Mouse (Mus musculus): ENCODE data around the gene Pef1. TPM values are rescaled to one million over a fixed set of nuclear protein-coding genes. Genes with fewer than 3 reads are reported as not detected.

The Pef1 gene
- polyA plus RNA-seq, 1 experiment: 89.9 TPM

GRCm38 (mm10) chr4:130154250-130154649 is 51.9 kb downstream of the Pef1 start:
- Histone ChIP-seq H3K4me3 (ENCODE audit: insufficient read depth, low read length) (no peak overlapping the region), H3K4me1 (ENCODE audit: control insufficient read depth, insufficient read depth, low read length) (peaks cover 3% of the 10 kb centered on the region; the same call in 1 of the 2 replicates), H3K27ac (ENCODE audit: insufficient read depth, low read length) (no peak overlapping the region)
- TF ChIP-seq CTCF (IDR thresholded peaks at IDR 0.05; ENCODE audit: extremely low read depth, insufficient read depth, low read length) (no peak), POLR2A (IDR thresholded peaks at IDR 0.05; ENCODE audit: extremely low read depth, insufficient read depth, low read length) (no peak)

GRCm38 (mm10) chr4:130156812-130157371 is 54.5 kb downstream of the Pef1 start:
- no peak for TF ChIP-seq POLR2A (IDR thresholded peaks at IDR 0.05; ENCODE audit: extremely low read depth, insufficient read depth, low read length)
- TF ChIP-seq CTCF (IDR thresholded peaks at IDR 0.05; ENCODE audit: extremely low read depth, insufficient read depth, low read length): no peak
- no peak overlapping the region for H3K27ac ChIP-seq (ENCODE audit: insufficient read depth, low read length)
- no peaks in the 10 kb centered on the region for H3K4me1 ChIP-seq (ENCODE audit: control insufficient read depth, insufficient read depth, low read length)
- H3K4me3 ChIP-seq (ENCODE audit: insufficient read depth, low read length): no peak overlapping the region

- Histone ChIP-seq H3K4me3 (ENCODE audit: insufficient read depth, low read length) (no peak overlapping the region), H3K27ac (ENCODE audit: insufficient read depth, low read length) (no peak overlapping the region), H3K4me1 (ENCODE audit: control insufficient read depth, insufficient read depth, low read length) (no peaks in the 10 kb centered on the region)
- no peak for TF ChIP-seq CTCF (IDR thresholded peaks at IDR 0.05; ENCODE audit: extremely low read depth, insufficient read depth, low read length)
- TF ChIP-seq POLR2A (IDR thresholded peaks at IDR 0.05; ENCODE audit: extremely low read depth, insufficient read depth, low read length): no peak
These were observed 59.0 kb downstream of the Pef1 start for GRCm38 (mm10) chr4:130161349-130161748.

- peak overlapping the region; percentile 28; the same call in 1 of the 2 replicates for H3K27ac ChIP-seq (ENCODE audit: insufficient read depth, low read length)
- H3K4me1 ChIP-seq (ENCODE audit: control insufficient read depth, insufficient read depth, low read length): no peaks in the 10 kb centered on the region
- no peak for TF ChIP-seq CTCF (IDR thresholded peaks at IDR 0.05; ENCODE audit: extremely low read depth, insufficient read depth, low read length)
- no peak for TF ChIP-seq POLR2A (IDR thresholded peaks at IDR 0.05; ENCODE audit: extremely low read depth, insufficient read depth, low read length)
- no peak overlapping the region for H3K4me3 ChIP-seq (ENCODE audit: insufficient read depth, low read length)
These were observed 61.1 kb downstream of the Pef1 start for GRCm38 (mm10) chr4:130163391-130163861.

- no peak for TF ChIP-seq CTCF (IDR thresholded peaks at IDR 0.05; ENCODE audit: extremely low read depth, insufficient read depth, low read length)
- no peak for TF ChIP-seq POLR2A (IDR thresholded peaks at IDR 0.05; ENCODE audit: extremely low read depth, insufficient read depth, low read length)
- no peaks in the 10 kb centered on the region for H3K4me1 ChIP-seq (ENCODE audit: control insufficient read depth, insufficient read depth, low read length)
- no peak overlapping the region for H3K4me3 ChIP-seq (ENCODE audit: insufficient read depth, low read length)
- H3K27ac ChIP-seq (ENCODE audit: insufficient read depth, low read length): no peak overlapping the region
These were observed 61.8 kb downstream of the Pef1 start for GRCm38 (mm10) chr4:130164121-130164520.

GRCm38 (mm10) chr4:130166061-130166460 is 63.7 kb downstream of the Pef1 start:
- no peak overlapping the region for H3K4me3 ChIP-seq (ENCODE audit: insufficient read depth, low read length)
- no peak overlapping the region for H3K27ac ChIP-seq (ENCODE audit: insufficient read depth, low read length)
- no peak for TF ChIP-seq CTCF (IDR thresholded peaks at IDR 0.05; ENCODE audit: extremely low read depth, insufficient read depth, low read length)
- no peak for TF ChIP-seq POLR2A (IDR thresholded peaks at IDR 0.05; ENCODE audit: extremely low read depth, insufficient read depth, low read length)
- no peaks in the 10 kb centered on the region for H3K4me1 ChIP-seq (ENCODE audit: control insufficient read depth, insufficient read depth, low read length)

- no peak for TF ChIP-seq CTCF (IDR thresholded peaks at IDR 0.05; ENCODE audit: extremely low read depth, insufficient read depth, low read length)
- Histone ChIP-seq H3K4me1 (ENCODE audit: control insufficient read depth, insufficient read depth, low read length) (no peaks in the 10 kb centered on the region), H3K4me3 (ENCODE audit: insufficient read depth, low read length) (no peak overlapping the region), H3K27ac (ENCODE audit: insufficient read depth, low read length) (peak overlapping the region; percentile 48; the same call in 1 of the 2 replicates)
These were observed 64.2 kb downstream of the Pef1 start for GRCm38 (mm10) chr4:130166592-130166991.

- Histone ChIP-seq H3K27ac (ENCODE audit: insufficient read depth, low read length) (no peak overlapping the region), H3K4me1 (ENCODE audit: control insufficient read depth, insufficient read depth, low read length) (no peaks in the 10 kb centered on the region), H3K4me3 (ENCODE audit: insufficient read depth, low read length) (no peak overlapping the region)
- TF ChIP-seq CTCF (IDR thresholded peaks at IDR 0.05; ENCODE audit: extremely low read depth, insufficient read depth, low read length): no peak
- TF ChIP-seq POLR2A (IDR thresholded peaks at IDR 0.05; ENCODE audit: extremely low read depth, insufficient read depth, low read length): no peak
These were observed 65.0 kb downstream of the Pef1 start for GRCm38 (mm10) chr4:130167321-130167720.

GRCm38 (mm10) chr4:130167814-130168213 is 65.5 kb downstream of the Pef1 start:
- no peak for TF ChIP-seq POLR2A (IDR thresholded peaks at IDR 0.05; ENCODE audit: extremely low read depth, insufficient read depth, low read length)
- TF ChIP-seq CTCF (IDR thresholded peaks at IDR 0.05; ENCODE audit: extremely low read depth, insufficient read depth, low read length): no peak
- no peak overlapping the region for H3K4me3 ChIP-seq (ENCODE audit: insufficient read depth, low read length)

More at GRCm38 (mm10) chr4:130167814-130168213, 65.5 kb downstream of the Pef1 start:
- H3K27ac ChIP-seq (ENCODE audit: insufficient read depth, low read length): no peak overlapping the region
- no peaks in the 10 kb centered on the region for H3K4me1 ChIP-seq (ENCODE audit: control insufficient read depth, insufficient read depth, low read length)

Measured in cortical plate, adult 2 months (tissue).